Mouse (Mus musculus) CH12.LX (cell line): ENCODE data around the gene Tmprss6. TPM values are rescaled to one million over a fixed set of nuclear protein-coding genes. Genes with fewer than 3 reads are reported as not detected.

Experiments
- DNase-seq: peaks from one replicate; pipeline ENCODE4 v3.0.0-alpha.2; 2013; ENCODE audit errors: extremely low read depth
- H3K27ac ChIP-seq: 2 replicates; pipeline ENCODE4 v1.5.1; 2012; ENCODE audit warnings: low read depth, mild to moderate bottlenecking, control low read depth, moderate library complexity; ENCODE audit not compliant: insufficient read depth
- H3K27me3 ChIP-seq: replicated peaks from 2 replicates; pipeline ENCODE3; 2012; ENCODE audit warnings: inconsistent platforms
- H3K36me3 ChIP-seq, 2 experiments: replicated peaks in 1 of 2; 2 replicates each; pipeline versions ENCODE3 to v1.6.1; 2012; ENCODE audit warnings: inconsistent platforms in 1 of 2, low read length in 1 of 2, mild to moderate bottlenecking in 1 of 2, mixed read lengths in 1 of 2, moderate library complexity in 1 of 2; ENCODE audit not compliant: control insufficient read depth in 1 of 2, insufficient read depth in 1 of 2
- H3K4me1 ChIP-seq, 2 experiments: 2 replicates each; pipeline ENCODE4 v1.6.1; 2012; ENCODE audit warnings: inconsistent platforms in 1 of 2, moderate library complexity in 1 of 2; ENCODE audit not compliant: insufficient read depth in 2 of 2, control insufficient read depth in 1 of 2
- H3K4me2 ChIP-seq: 2 replicates; pipeline ENCODE4 v1.6.1; 2012; ENCODE audit warnings: low read depth, mild to moderate bottlenecking, control low read depth; ENCODE audit not compliant: poor library complexity, insufficient read depth, severe bottlenecking
- H3K4me3 ChIP-seq, 3 experiments: fragments of 150-350 bp in 1 of 3; sonication (generic) in 1 of 3; replicated peaks in 1 of 3; 2 replicates each; pipeline versions ENCODE3 to v1.5.1; 2011 to 2012; ENCODE audit warnings: low read depth in 2 of 3, low read length in 2 of 3, mild to moderate bottlenecking in 2 of 3, moderate library complexity in 2 of 3, control low read depth in 1 of 3, improper control_type of control experiment in 1 of 3, inconsistent platforms in 1 of 3, mixed read lengths in 1 of 3; ENCODE audit not compliant: poor library complexity in 1 of 3
- H3K79me2 ChIP-seq: replicated peaks from 2 replicates; pipeline ENCODE4 v1.6.1; 2012; ENCODE audit warnings: mild to moderate bottlenecking, moderate library complexity; ENCODE audit not compliant: control insufficient read depth, poor library complexity, insufficient read depth, severe bottlenecking; ENCODE audit errors: extremely low read depth
- H3K9ac ChIP-seq: 2 replicates; pipeline ENCODE4 v1.6.1; 2012; ENCODE audit warnings: low read depth, mild to moderate bottlenecking, control low read depth, moderate library complexity; ENCODE audit not compliant: insufficient read depth
- H3K9me3 ChIP-seq: replicated peaks from 2 replicates; pipeline ENCODE3; 2012; ENCODE audit warnings: low read length, inconsistent platforms, mixed read lengths
- BHLHE40 ChIP-seq: IDR thresholded peaks from 2 replicates; pipeline ENCODE4 v1.6.1; 2011; ENCODE audit warnings: mild to moderate bottlenecking, low read depth, low read length, improper control_type of control experiment
- CHD1 ChIP-seq: IDR thresholded peaks from 2 replicates; pipeline ENCODE4 v1.6.1; 2012; ENCODE audit warnings: low read depth, low read length, improper control_type of control experiment, inconsistent platforms
- CTCF ChIP-seq, 2 experiments: IDR thresholded peaks in 1 of 2; conservative IDR thresholded peaks in 1 of 2; 2 replicates each; pipeline ENCODE4 v1.5.1; 2011 to 2012; ENCODE audit warnings: low read depth in 2 of 2, low read length in 2 of 2, improper control_type of control experiment in 1 of 2, inconsistent platforms in 1 of 2, mild to moderate bottlenecking in 1 of 2, moderate library complexity in 1 of 2
- ELF1 ChIP-seq: IDR thresholded peaks from 2 replicates; pipeline ENCODE4 v1.6.1; 2014; ENCODE audit warnings: low read depth, mild to moderate bottlenecking, inconsistent platforms, low read length, improper control_type of control experiment
- ETS1 ChIP-seq: conservative IDR thresholded peaks from 2 replicates; pipeline ENCODE4 v1.6.1; 2012; ENCODE audit warnings: low read depth, mild to moderate bottlenecking, inconsistent platforms, low read length, improper control_type of control experiment, moderate library complexity
- HCFC1 ChIP-seq: IDR thresholded peaks from 2 replicates; pipeline ENCODE4 v1.6.1; 2012; ENCODE audit warnings: low read depth, mild to moderate bottlenecking, inconsistent platforms, low read length, improper control_type of control experiment
- IRF4 ChIP-seq: IDR thresholded peaks from 2 replicates; pipeline ENCODE4 v1.6.1; 2014; ENCODE audit warnings: low read depth, mild to moderate bottlenecking, inconsistent platforms, low read length, improper control_type of control experiment
- KAT2A ChIP-seq: IDR thresholded peaks from 2 replicates; pipeline ENCODE4 v1.6.1; 2012; ENCODE audit warnings: low read length, improper control_type of control experiment, inconsistent platforms; ENCODE audit not compliant: insufficient replicate concordance
- MAFK ChIP-seq: IDR thresholded peaks from 2 replicates; pipeline ENCODE4 v1.6.1; 2011; ENCODE audit warnings: low read length, improper control_type of control experiment; ENCODE audit not compliant: insufficient replicate concordance
- MAX ChIP-seq: IDR thresholded peaks from 2 replicates; pipeline ENCODE4 v1.6.1; 2011; ENCODE audit warnings: low read length, improper control_type of control experiment
- MAZ ChIP-seq: IDR thresholded peaks from 2 replicates; pipeline ENCODE4 v1.6.1; 2012; ENCODE audit warnings: low read depth, mild to moderate bottlenecking, inconsistent platforms, low read length, improper control_type of control experiment, moderate library complexity
- MEF2A ChIP-seq: IDR thresholded peaks from 2 replicates; pipeline ENCODE4 v1.6.1; 2014; ENCODE audit warnings: low read depth, mild to moderate bottlenecking, inconsistent platforms, low read length, improper control_type of control experiment, borderline replicate concordance
- MYC ChIP-seq: IDR thresholded peaks from 2 replicates; pipeline ENCODE4 v1.6.1; 2011; ENCODE audit warnings: low read depth, mild to moderate bottlenecking, improper control_type of control experiment, low read length
- NELFE ChIP-seq: IDR thresholded peaks from 2 replicates; pipeline ENCODE4 v1.6.1; 2011; ENCODE audit warnings: low read depth, low read length, improper control_type of control experiment
- NRF1 ChIP-seq: IDR thresholded peaks from 2 replicates; pipeline ENCODE4 v1.6.1; 2014; ENCODE audit warnings: low read depth, mild to moderate bottlenecking, inconsistent platforms, low read length, improper control_type of control experiment, moderate library complexity
- POLR2A ChIP-seq: IDR thresholded peaks from 2 replicates; pipeline ENCODE4 v1.6.1; 2011; ENCODE audit warnings: low read depth, mild to moderate bottlenecking, improper control_type of control experiment, low read length
- POLR2AphosphoS2 ChIP-seq: IDR thresholded peaks from 2 replicates; pipeline ENCODE4 v1.6.1; 2011; ENCODE audit warnings: low read depth, low read length, improper control_type of control experiment
- RAD21 ChIP-seq: IDR thresholded peaks from 2 replicates; pipeline ENCODE4 v1.6.1; 2011; ENCODE audit warnings: low read depth, mild to moderate bottlenecking, low read length, improper control_type of control experiment, moderate library complexity
- RCOR1 ChIP-seq: conservative IDR thresholded peaks from 2 replicates; pipeline ENCODE4 v1.6.1; 2012; ENCODE audit warnings: low read depth, mild to moderate bottlenecking, inconsistent platforms, low read length, improper control_type of control experiment
- SIN3A ChIP-seq: IDR thresholded peaks from 2 replicates; pipeline ENCODE4 v1.6.1; 2012; ENCODE audit warnings: low read length, improper control_type of control experiment, inconsistent platforms
- SMC3 ChIP-seq: IDR thresholded peaks from 2 replicates; pipeline ENCODE4 v1.6.1; 2011; ENCODE audit warnings: low read depth, low read length, improper control_type of control experiment
- TBP ChIP-seq: conservative IDR thresholded peaks from 2 replicates; pipeline ENCODE4 v1.6.1; 2011; ENCODE audit warnings: low read depth, low read length, improper control_type of control experiment
- TCF12 ChIP-seq: IDR thresholded peaks from 2 replicates; pipeline ENCODE4 v1.6.1; 2014; ENCODE audit warnings: low read depth, mild to moderate bottlenecking, inconsistent platforms, low read length, improper control_type of control experiment
- UBTF ChIP-seq: IDR thresholded peaks from 2 replicates; pipeline ENCODE4 v1.6.1; 2012; ENCODE audit warnings: low read depth, mild to moderate bottlenecking, inconsistent platforms, low read length, improper control_type of control experiment, moderate library complexity
- USF1 ChIP-seq: IDR thresholded peaks from 2 replicates; pipeline ENCODE4 v1.6.1; 2014; ENCODE audit warnings: low read depth, mild to moderate bottlenecking, inconsistent platforms, low read length, improper control_type of control experiment
- USF2 ChIP-seq: conservative IDR thresholded peaks from 2 replicates; pipeline ENCODE4 v1.6.1; 2011; ENCODE audit warnings: low read depth, low read length, improper control_type of control experiment
- ZC3H11A ChIP-seq: IDR thresholded peaks from 2 replicates; pipeline ENCODE4 v1.6.1; 2012; ENCODE audit warnings: low read depth, mild to moderate bottlenecking, inconsistent platforms, low read length, improper control_type of control experiment
- ZMIZ1 ChIP-seq: IDR thresholded peaks from 2 replicates; pipeline ENCODE4 v1.6.1; 2012; ENCODE audit warnings: low read depth, mild to moderate bottlenecking, inconsistent platforms, low read length, improper control_type of control experiment
- ZNF384 ChIP-seq: IDR thresholded peaks from 2 replicates; pipeline ENCODE4 v1.6.1; 2012; ENCODE audit warnings: low read depth, low read length, improper control_type of control experiment, inconsistent platforms
- dilution Hi-C: fragments of 300-500 bp; cut with MboI; formaldehyde crosslinking; loops from 2 replicates; pipeline ENCODE4 v1.14.3; 2020; ENCODE audit warnings: low sequenced_read_pairs; ENCODE audit not compliant: extremely low pct_unique_long_range_greater_than_20kb, extremely low pct_ligation_motif_present
- in situ Hi-C: fragments of 300-500 bp; cut with MboI; formaldehyde crosslinking; loops from 3 replicates; pipeline ENCODE4 v1.14.3; 2019; ENCODE audit warnings: low sequenced_read_pairs, low pct_ligation_motif_present, low pct_unique_long_range_greater_than_20kb, mixed read lengths
- polyA plus RNA-seq: library from polyadenylated mRNA; unstranded; fragments of >175 nt; gene quantifications from 2 replicates; pipeline ENCODE4 v1.2.1, GENCODE M21; 2012; ENCODE audit warnings: low read depth; ENCODE audit not compliant: insufficient read length
- total RNA-seq, 2 experiments: library from RNA; depleted of rRNA; stranded (reverse); fragments of 300-350 nt in 1 of 2; fragments of >200 nt in 1 of 2; gene quantifications; 2 replicates each; pipeline ENCODE4 v1.2.3; 2012 to 2014

Gene Tmprss6
- total and polyA plus RNA-seq, 3 experiments, result 0.24 to 0.54 (median 0.34) TPM

DNA sequence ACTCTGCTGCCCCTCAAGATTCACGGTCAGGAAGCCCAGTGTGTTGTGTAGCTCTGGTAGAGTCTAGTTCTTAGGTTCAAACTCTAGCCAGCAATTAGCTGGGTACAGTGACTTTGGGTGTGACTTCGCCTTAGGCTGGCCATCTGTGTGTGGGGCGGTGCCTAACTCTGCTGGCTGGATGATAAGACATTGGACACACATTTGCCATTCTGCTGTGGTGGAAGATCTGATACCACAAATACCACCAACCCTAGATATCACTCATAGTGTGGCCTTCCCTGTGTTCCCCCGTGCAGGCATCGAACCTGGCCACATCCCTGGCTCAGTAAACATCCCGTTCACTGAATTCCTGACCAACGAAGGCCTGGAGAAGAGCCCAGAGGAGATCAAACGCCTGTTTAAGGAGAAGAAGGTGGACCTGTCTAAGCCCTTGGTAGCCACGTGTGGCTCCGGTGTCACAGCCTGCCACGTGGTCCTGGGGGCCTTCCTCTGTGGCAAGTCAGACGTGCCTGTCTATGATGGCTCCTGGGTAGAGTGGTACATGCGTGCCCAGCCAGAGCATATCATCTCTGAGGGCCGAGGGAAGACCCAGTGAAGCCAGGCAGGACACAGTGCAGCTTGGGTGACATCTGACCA is 55.2 kb downstream of the Tmprss6 start:
- no peaks in the 10 kb centered on the region for H3K79me2 ChIP-seq
- TF ChIP-seq ELF1, result no peak
- no peak for TF ChIP-seq ZNF384
- no peak for TF ChIP-seq ZC3H11A
- TF ChIP-seq POLR2AphosphoS2, result no peak
- no peak for TF ChIP-seq UBTF
- TF ChIP-seq USF1, result no peak
- TF ChIP-seq CHD1, result no peak
- no peak for TF ChIP-seq MAZ
- no peak for TF ChIP-seq MAX
- TF ChIP-seq BHLHE40, result no peak
- no peak for TF ChIP-seq SMC3
- no peak for TF ChIP-seq NRF1
- no peak for TF ChIP-seq RAD21
- no peak for TF ChIP-seq TCF12
- TF ChIP-seq MEF2A, result no peak
- TF ChIP-seq MAFK, result no peak
- no peak for TF ChIP-seq TBP
- TF ChIP-seq POLR2A, result no peak
- TF ChIP-seq ZMIZ1, result no peak
- no peak for TF ChIP-seq NELFE
- TF ChIP-seq, all 38 proteins: peak for 0
- no peaks in the 10 kb centered on the region for H3K27me3 ChIP-seq
- H3K36me3 ChIP-seq, result peaks cover 24 to 35% of the 10 kb centered on the region in 2 experiments
- 0 out of 4 replicates have a peak, but pooled peaks cover 0 to 5% of the 10 kb centered on the region in 2 experiments for H3K4me1 ChIP-seq
- H3K9ac ChIP-seq, result no peak overlapping the region
- no peak for DNase-seq
- dilution Hi-C loops (no loop called here), in situ Hi-C loops (no loop called here)
- no peak overlapping the region for H3K4me2 ChIP-seq
- H3K9me3 ChIP-seq, result no peaks in the 10 kb centered on the region
- H3K4me3 ChIP-seq, result no peak overlapping the region
- no peak overlapping the region for H3K27ac ChIP-seq

DNA sequence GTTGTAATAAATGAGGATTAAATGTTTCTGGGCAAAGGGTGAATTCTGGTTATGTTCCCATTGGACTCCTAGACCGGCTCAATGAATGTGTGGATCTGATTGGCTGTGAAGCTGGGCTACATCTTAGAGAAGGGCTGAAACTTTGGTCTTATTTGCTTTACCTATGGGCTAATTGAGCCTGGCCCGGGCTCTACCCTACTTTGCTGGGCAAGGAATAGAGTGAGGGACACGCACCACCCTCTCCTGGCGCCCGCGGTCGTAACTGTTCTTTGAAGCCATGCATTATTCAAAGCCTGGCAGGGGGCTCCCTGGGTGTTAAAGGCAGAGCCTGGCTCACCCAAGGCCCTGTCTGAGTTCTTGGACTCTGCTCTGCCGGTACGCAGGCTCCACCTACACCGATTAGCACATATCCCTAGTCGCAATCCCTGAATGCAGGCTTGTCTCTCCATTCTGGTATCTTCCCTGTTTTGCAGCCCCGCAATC is 58.8 kb downstream of the Tmprss6 start:
- H3K9me3 ChIP-seq, result no peaks in the 10 kb centered on the region
- no peaks in the 10 kb centered on the region for H3K79me2 ChIP-seq
- no peak overlapping the region for H3K9ac ChIP-seq
- dilution Hi-C loops, result no loop called here
- no peak overlapping the region for H3K27ac ChIP-seq
- peaks cover 24 to 35% of the 10 kb centered on the region in 2 experiments for H3K36me3 ChIP-seq
- no peak for TF ChIP-seq CTCF (conservative IDR thresholded peaks at IDR 0.05 in 1 of 2, IDR thresholded peaks at IDR 0.05 in 1 of 2; ENCODE audit: low read depth in 2 of 2, low read length in 2 of 2)
- no peak for TF ChIP-seq TBP
- no peak for TF ChIP-seq ELF1
- no peak for TF ChIP-seq USF2
- TF ChIP-seq IRF4, result no peak
- TF ChIP-seq UBTF, result no peak
- no peak for TF ChIP-seq NELFE
- no peak for TF ChIP-seq KAT2A
- no peak for TF ChIP-seq ETS1
- TF ChIP-seq MAX, result no peak
- TF ChIP-seq POLR2AphosphoS2, result no peak
- TF ChIP-seq HCFC1, result no peak
- no peak for TF ChIP-seq SIN3A
- TF ChIP-seq MYC, result no peak
- no peak for TF ChIP-seq MAZ
- TF ChIP-seq RCOR1, result no peak
- in situ Hi-C loops, result no loop called here
- H3K4me1 ChIP-seq, result peaks cover 3 to 23% of the 10 kb centered on the region in 2 experiments
- H3K27me3 ChIP-seq, result peaks cover 6% of the 10 kb centered on the region
- no peak overlapping the region for H3K4me2 ChIP-seq
- H3K4me3 ChIP-seq, result no peak overlapping the region
- no peak for DNase-seq
